Mouse (Mus musculus): ENCODE measurements around the gene Nsdhl. TPM values are rescaled to one million over a fixed set of nuclear protein-coding genes. Genes with fewer than 3 reads are reported as not detected.
A peak's percentile ranks its signal among the peaks of the same experiment; 100 is the strongest.

Nsdhl gene
- polyA plus RNA-seq (2015; fragmentation: Nextera tagmentation; extraction: Ambion mirVana) = 46.9 and 50.2 TPM in 2 replicates

GRCm38 (mm10) chrX:72917884-72918681 lies at the start of gene Nsdhl, which contains the start of gene Cetn2:
Nsdhl (plus strand) TSS chrX:72918557.
Cetn2 (minus strand) TSS chrX:72918411.
- Histone ChIP-seq H3K4me1 (peaks cover 18% of the 10 kb centered on the region), H3K4me3 (peak within 1 kb of the TSS; percentile 57), H3K9ac (peak within 1 kb of the TSS; percentile 34), H3K27ac (peak within 1 kb of the TSS; percentile 83), H3K27me3 (replicated peaks) (no peaks in the 10 kb centered on the region), H3K9me3 (no peaks in the 10 kb centered on the region), H3K4me2 (peak within 1 kb of the TSS; percentile 56), H3K36me3 (replicated peaks) (no peaks in the 10 kb centered on the region)
- peak; percentile 99 for ATAC-seq (replicated peaks)
- 22% methylated on average over 41 of the region's 41 CpGs for WGBS

DNA sequence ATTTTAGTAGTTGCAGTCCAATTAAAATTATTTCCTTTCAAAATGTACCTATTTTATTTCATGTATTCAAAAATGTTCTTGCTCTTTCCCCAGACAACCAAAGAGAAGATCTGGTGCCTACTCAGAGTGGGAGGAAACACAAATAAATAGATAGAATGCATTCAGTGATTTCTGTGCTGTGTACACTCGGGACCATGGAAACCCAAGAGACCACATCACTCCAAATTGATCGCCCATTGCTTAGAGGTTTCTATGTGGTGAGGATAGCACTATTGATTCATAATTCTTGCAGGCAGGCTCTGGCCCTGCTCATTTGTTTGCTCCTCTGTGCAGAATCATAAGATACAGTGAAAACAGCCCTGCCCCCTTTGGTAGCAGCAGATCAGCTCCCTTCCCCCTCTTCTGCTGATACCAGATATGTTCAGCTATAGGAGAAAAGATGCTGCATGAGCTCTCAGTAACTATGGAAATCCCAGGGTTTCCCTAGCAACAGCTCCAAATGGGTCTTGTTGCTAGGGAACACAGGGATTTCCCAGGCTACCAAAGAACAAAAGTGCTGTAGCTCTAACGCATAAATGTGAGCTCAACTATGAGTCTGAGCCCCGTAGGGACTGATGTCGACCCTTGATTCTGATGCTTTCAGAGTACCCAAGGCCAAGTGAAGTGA lies 22.8 kb upstream of the Nsdhl start:
- WGBS = 42% methylated on average over 5 of the region's 5 CpGs
- Histone ChIP-seq H3K4me3 (no peak overlapping the region), H3K4me1 (peaks cover 12% of the 10 kb centered on the region; the same call in 1 of the 2 replicates), H3K36me3 (replicated peaks) (no peaks in the 10 kb centered on the region), H3K9ac (no peak overlapping the region), H3K27me3 (replicated peaks) (no peaks in the 10 kb centered on the region), H3K9me3 (no peaks in the 10 kb centered on the region), H3K27ac (peak overlapping the region; percentile 85), H3K4me2 (peak overlapping the region; percentile 35)
- peak; percentile 99 for ATAC-seq (replicated peaks)

DNA sequence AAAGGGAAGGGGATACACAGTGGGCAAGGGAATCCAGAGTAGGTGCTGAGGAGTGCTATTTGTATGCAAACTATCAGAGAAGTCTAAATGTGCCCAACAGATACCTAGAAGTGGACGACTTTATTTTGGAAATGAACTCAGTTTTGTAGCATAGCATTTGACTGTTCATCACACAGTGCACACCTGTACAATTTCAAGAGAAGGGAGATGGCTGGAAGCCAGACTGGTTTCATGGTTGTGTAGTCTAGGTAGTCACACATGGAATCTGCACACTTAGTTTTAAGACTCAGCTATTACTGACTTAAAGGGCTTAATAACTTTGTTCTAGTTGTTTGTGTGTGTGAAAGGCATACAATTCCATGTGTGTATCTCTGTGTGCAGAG lies 22.3 kb upstream of the Nsdhl start:
- H3K4me2 ChIP-seq = peak overlapping the region; percentile 35
- H3K4me3 ChIP-seq = no peak overlapping the region
- no peaks in the 10 kb centered on the region for H3K27me3 ChIP-seq (replicated peaks)
- no peak overlapping the region for H3K9ac ChIP-seq
- H3K9me3 ChIP-seq = no peaks in the 10 kb centered on the region
- WGBS = 34% methylated on average over 1 of the region's 1 CpGs
- peak overlapping the region; percentile 85 for H3K27ac ChIP-seq
- H3K36me3 ChIP-seq (replicated peaks) = no peaks in the 10 kb centered on the region
- ATAC-seq (replicated peaks) = peak; percentile 63
- peaks cover 12% of the 10 kb centered on the region; the same call in 1 of the 2 replicates for H3K4me1 ChIP-seq

DNA sequence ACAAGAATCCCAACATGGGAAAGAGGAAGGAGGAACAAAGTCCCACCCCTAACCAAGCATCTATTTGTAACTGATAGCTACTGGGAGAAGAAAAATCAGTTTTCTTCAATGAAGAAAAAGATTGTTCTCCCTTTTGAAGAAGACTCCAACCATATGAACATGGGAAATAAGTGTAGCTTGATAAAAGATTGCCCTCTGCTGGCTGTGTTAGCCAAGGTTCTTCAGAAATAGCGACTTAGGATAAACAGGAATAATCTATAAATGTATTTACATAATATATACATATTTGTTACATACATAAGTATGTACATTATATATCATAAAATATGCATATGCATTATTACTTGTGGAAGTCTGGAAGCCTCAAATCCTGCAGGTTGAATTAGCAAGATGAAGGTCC lies 15.8 kb upstream of the Nsdhl start:
- no peaks in the 10 kb centered on the region for H3K27me3 ChIP-seq (replicated peaks)
- no peak overlapping the region for H3K4me3 ChIP-seq
- no peak for ATAC-seq (replicated peaks)
- WGBS = 41% methylated on average over 1 of the region's 1 CpGs
- H3K9ac ChIP-seq = no peak overlapping the region
- H3K4me1 ChIP-seq = no peaks in the 10 kb centered on the region
- H3K27ac ChIP-seq = no peak overlapping the region
- H3K4me2 ChIP-seq = no peak overlapping the region
- H3K36me3 ChIP-seq (replicated peaks) = no peaks in the 10 kb centered on the region
- no peaks in the 10 kb centered on the region for H3K9me3 ChIP-seq

DNA sequence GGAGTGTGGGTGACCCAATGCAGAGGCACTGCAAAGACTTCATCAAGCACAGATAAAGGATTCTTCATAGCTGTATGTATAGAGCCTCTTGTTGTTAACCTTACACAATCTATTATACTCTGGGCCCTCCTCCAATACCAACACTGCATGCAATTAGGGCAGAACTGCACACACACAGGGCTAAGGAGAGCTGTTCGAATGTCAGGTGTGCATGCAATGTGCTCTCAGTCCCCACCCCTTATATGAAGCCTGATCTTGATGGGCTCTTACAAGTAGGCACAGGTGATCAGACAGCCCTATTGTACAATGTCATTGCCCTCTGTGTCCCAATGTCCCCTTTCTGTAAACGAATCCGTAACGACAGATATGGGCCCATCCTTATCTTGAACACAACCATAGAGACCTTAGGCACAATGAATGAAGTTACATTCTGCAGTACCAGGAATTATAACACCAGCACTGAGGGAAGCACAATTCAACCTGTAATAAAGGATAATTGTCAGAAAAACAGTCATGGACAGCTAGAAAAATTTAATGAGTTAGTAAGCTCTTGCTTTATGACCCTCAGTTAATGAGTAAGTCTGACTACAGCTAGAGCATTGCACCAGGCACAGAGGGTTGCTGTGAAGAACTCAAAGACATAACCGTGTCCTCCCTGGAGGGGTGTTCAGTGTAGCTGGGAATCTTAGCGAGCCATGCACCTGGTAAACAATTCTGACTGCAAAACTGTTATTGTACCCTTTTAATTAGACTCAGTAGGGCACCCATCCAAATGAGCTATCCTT lies 10.5 kb upstream of the Nsdhl start:
- H3K27ac ChIP-seq = no peak overlapping the region
- H3K27me3 ChIP-seq (replicated peaks) = no peaks in the 10 kb centered on the region
- no peak overlapping the region for H3K9ac ChIP-seq
- no peaks in the 10 kb centered on the region for H3K36me3 ChIP-seq (replicated peaks)
- ATAC-seq (replicated peaks) = peak; percentile 78
- H3K4me1 ChIP-seq = no peaks in the 10 kb centered on the region
- H3K9me3 ChIP-seq = no peaks in the 10 kb centered on the region
- H3K4me3 ChIP-seq = no peak overlapping the region
- no peak overlapping the region for H3K4me2 ChIP-seq
- WGBS = 72% methylated on average over 6 of the region's 6 CpGs

GRCm38 (mm10) chrX:72908404-72908741 lies 10.0 kb upstream of the Nsdhl start:
- H3K27ac ChIP-seq = no peak overlapping the region
- no peak overlapping the region for H3K9ac ChIP-seq
- no peaks in the 10 kb centered on the region for H3K27me3 ChIP-seq (replicated peaks)
- no peaks in the 10 kb centered on the region for H3K36me3 ChIP-seq (replicated peaks)
- peak; percentile 87 for ATAC-seq (replicated peaks)
- H3K4me2 ChIP-seq = no peak overlapping the region
- no peaks in the 10 kb centered on the region for H3K9me3 ChIP-seq
- WGBS = 8% methylated on average over 2 of the region's 2 CpGs
- H3K4me1 ChIP-seq = no peaks in the 10 kb centered on the region
- no peak overlapping the region for H3K4me3 ChIP-seq

- Histone ChIP-seq H3K27ac (no peak overlapping the region), H3K27me3 (replicated peaks) (no peaks in the 10 kb centered on the region), H3K4me2 (no peak overlapping the region), H3K9me3 (no peaks in the 10 kb centered on the region), H3K4me3 (no peak overlapping the region), H3K9ac (no peak overlapping the region), H3K4me1 (no peaks in the 10 kb centered on the region), H3K36me3 (replicated peaks) (no peaks in the 10 kb centered on the region)
- no peak for ATAC-seq (replicated peaks)
- WGBS = 58% methylated on average over 1 of the region's 1 CpGs
Observed at GRCm38 (mm10) chrX:72911611-72912010, 6.7 kb upstream of the Nsdhl start.

DNA sequence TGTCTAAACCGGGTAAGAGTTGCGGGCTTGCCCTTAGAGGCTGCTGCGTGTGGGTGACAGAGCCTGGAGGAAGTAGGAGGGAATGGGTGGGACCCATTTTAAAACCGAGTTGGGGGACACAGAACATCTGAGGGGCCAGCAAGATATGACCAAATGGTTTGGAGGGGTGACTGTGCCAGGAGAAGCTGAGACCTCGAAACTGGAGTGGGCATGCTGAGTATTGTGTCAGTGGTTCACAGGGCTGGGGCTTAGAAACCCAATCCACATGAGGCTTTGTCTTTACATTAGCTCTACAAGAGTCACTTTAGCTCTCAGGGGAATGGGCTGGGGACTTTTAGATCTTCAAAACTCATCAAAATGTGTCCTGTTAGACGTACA lies 314 bp downstream of the Nsdhl start:
- WGBS = 30% methylated on average over 6 of the region's 6 CpGs
- Histone ChIP-seq H3K36me3 (replicated peaks) (no peaks in the 10 kb centered on the region), H3K27ac (peak overlapping the region; percentile 83), H3K9me3 (no peaks in the 10 kb centered on the region), H3K4me1 (peaks cover 18% of the 10 kb centered on the region), H3K4me3 (peak overlapping the region; percentile 57), H3K9ac (peak overlapping the region; percentile 34), H3K4me2 (peak overlapping the region; percentile 54), H3K27me3 (replicated peaks) (no peaks in the 10 kb centered on the region)
- ATAC-seq (replicated peaks) = no peak

GRCm38 (mm10) chrX:72921391-72921790 lies 3.0 kb downstream of the Nsdhl start:
- Histone ChIP-seq H3K27me3 (replicated peaks) (no peaks in the 10 kb centered on the region), H3K4me2 (no peak overlapping the region), H3K9ac (no peak overlapping the region), H3K4me3 (no peak overlapping the region), H3K27ac (no peak overlapping the region), H3K9me3 (no peaks in the 10 kb centered on the region), H3K4me1 (peaks cover 18% of the 10 kb centered on the region), H3K36me3 (replicated peaks) (no peaks in the 10 kb centered on the region)
- 73% methylated on average over 2 of the region's 2 CpGs for WGBS
- no peak for ATAC-seq (replicated peaks)

DNA sequence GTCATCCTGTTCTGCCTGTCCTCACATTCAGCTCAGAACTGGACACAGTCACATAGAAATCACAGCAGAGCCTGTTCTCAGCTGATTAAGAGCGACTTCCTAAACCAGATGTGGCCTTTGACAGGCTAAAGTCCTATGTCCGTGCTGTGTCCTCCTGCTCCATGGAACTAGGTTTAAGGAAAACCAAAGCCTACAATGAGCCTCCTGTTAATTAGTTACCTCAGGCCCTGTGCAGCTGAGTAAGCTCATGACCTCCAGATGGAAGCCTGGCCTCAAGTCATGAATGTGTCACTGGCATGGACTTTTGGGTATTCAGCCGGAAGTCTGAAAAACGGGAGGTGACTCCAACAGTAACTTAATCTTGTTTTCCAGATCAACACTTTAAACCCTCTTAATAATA lies 35.1 kb downstream of the Nsdhl start:
- no peaks in the 10 kb centered on the region for H3K4me1 ChIP-seq
- ATAC-seq (replicated peaks) = no peak
- no peak overlapping the region for H3K27ac ChIP-seq
- H3K9me3 ChIP-seq = no peaks in the 10 kb centered on the region
- no peak overlapping the region for H3K9ac ChIP-seq
- no peak overlapping the region for H3K4me3 ChIP-seq
- no peak overlapping the region for H3K4me2 ChIP-seq
- no peaks in the 10 kb centered on the region for H3K27me3 ChIP-seq (replicated peaks)
- 0 out of 2 replicates have a peak, but pooled peaks cover 2% of the 10 kb centered on the region for H3K36me3 ChIP-seq (replicated peaks)
- WGBS = 64% methylated on average over 4 of the region's 4 CpGs

- Histone ChIP-seq H3K4me2 (no peak overlapping the region), H3K4me1 (no peaks in the 10 kb centered on the region), H3K27me3 (replicated peaks) (no peaks in the 10 kb centered on the region), H3K36me3 (replicated peaks) (0 out of 2 replicates have a peak, but pooled peaks cover 2% of the 10 kb centered on the region), H3K9me3 (no peaks in the 10 kb centered on the region), H3K27ac (no peak overlapping the region), H3K9ac (no peak overlapping the region), H3K4me3 (no peak overlapping the region)
- WGBS = 84% methylated on average over 4 of the region's 4 CpGs
- no peak for ATAC-seq (replicated peaks)
Observed at GRCm38 (mm10) chrX:72956486-72956885, 38.1 kb downstream of the Nsdhl start.

GRCm38 (mm10) chrX:72960431-72960830 lies 42.1 kb downstream of the Nsdhl start:
- no peaks in the 10 kb centered on the region for H3K4me1 ChIP-seq
- no peaks in the 10 kb centered on the region for H3K9me3 ChIP-seq
- H3K4me3 ChIP-seq = no peak overlapping the region
- no peak for ATAC-seq (replicated peaks)
- no peak overlapping the region for H3K9ac ChIP-seq
- WGBS = 80% methylated on average over 4 of the region's 4 CpGs
- H3K27ac ChIP-seq = no peak overlapping the region
- no peaks in the 10 kb centered on the region for H3K27me3 ChIP-seq (replicated peaks)
- no peak overlapping the region for H3K4me2 ChIP-seq
- 0 out of 2 replicates have a peak, but pooled peaks cover 2% of the 10 kb centered on the region for H3K36me3 ChIP-seq (replicated peaks)

Data from midbrain, embryonic 15.5 days (tissue).